Mouse (Mus musculus): ENCODE data around the gene Cbfa2t3. TPM values are rescaled to one million over a fixed set of nuclear protein-coding genes. Genes with fewer than 3 reads are reported as not detected.

The Cbfa2t3 gene
- total and polyA plus RNA-seq, 2 experiments from 2014 or later, result 11.1 to 15.9 TPM

DNA sequence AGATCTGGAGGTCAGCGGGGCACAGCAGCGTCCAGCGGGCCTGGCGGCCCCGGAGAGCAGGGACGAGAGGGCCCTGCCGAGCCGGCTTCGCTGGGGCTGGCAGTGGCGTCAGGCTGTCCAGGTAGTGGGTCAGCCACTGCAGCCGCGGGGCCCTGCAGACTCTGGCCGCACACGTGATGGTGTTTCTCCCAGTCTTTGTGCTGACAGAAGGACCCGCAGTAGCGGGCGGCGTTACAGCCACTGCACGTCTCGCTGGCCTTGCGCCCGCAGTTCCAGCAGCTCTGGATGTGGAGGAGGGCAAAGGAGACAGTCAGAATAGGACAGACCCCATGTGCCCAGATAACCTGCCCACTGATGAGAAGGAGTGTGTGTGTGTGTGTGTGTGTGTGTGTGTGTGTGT lies 68.2 kb downstream of the Cbfa2t3 start:
- Histone ChIP-seq H3K9me3 (ENCODE audit: low read length) (no peaks in the 10 kb centered on the region), H3K4me1 (ENCODE audit: insufficient read depth, low read length) (no peaks in the 10 kb centered on the region), H3K9ac (replicated peaks; ENCODE audit: low read length, poor library complexity, severe bottlenecking) (peak overlapping the region; percentile 44; the same call in 1 of the 2 replicates), H3K27me3 (ENCODE audit: insufficient read depth, low read length) (no peaks in the 10 kb centered on the region), H3K27ac (ENCODE audit: low read depth, low read length) (no peak overlapping the region), H3K36me3 (ENCODE audit: insufficient read depth, low read length) (peaks cover 32% of the 10 kb centered on the region), H3K4me3 (ENCODE audit: low read depth, low read length) (no peak overlapping the region), H3K4me2 (ENCODE audit: low read depth, low read length, poor library complexity, severe bottlenecking) (no peak overlapping the region)
- no peak for DNase-seq (ENCODE audit: low spot score)
- 48% methylated on average over 22 of the region's 22 CpGs for WGBS
- TF ChIP-seq CTCF (IDR thresholded peaks at IDR 0.05), result no peak
- no peak for ATAC-seq (ENCODE audit: low FRiP score)

DNA sequence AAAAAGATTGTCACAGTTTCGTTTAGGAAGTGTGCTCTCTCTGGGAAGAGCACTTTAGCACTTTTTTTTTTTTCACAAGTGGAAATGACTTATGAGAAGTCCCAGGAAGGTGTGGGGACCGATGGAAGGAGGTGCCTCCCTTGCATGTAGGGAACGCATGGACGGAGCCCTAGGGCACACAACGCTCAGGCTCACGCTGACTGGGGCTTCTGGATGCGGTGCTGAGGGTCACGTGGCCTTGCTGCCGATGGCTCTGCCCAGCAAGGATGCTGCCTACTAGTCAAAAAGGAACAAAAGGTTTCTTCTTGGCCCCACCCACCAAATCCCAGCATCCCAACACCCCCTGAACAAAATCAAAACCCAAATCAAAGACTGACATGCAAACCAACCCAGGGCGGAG lies 69.5 kb downstream of the Cbfa2t3 start:
- no peak for DNase-seq (ENCODE audit: low spot score)
- H3K9ac ChIP-seq (replicated peaks; ENCODE audit: low read length, poor library complexity, severe bottlenecking), result 0 out of 2 replicates have a peak overlapping the region, but pooled peaks have one; percentile 13
- H3K9me3 ChIP-seq (ENCODE audit: low read length), result no peaks in the 10 kb centered on the region
- no peak overlapping the region for H3K4me3 ChIP-seq (ENCODE audit: low read depth, low read length)
- 21% methylated on average over 10 of the region's 10 CpGs for WGBS
- H3K36me3 ChIP-seq (ENCODE audit: insufficient read depth, low read length), result peaks cover 19% of the 10 kb centered on the region
- no peak for TF ChIP-seq CTCF (IDR thresholded peaks at IDR 0.05)
- no peaks in the 10 kb centered on the region for H3K27me3 ChIP-seq (ENCODE audit: insufficient read depth, low read length)
- H3K4me1 ChIP-seq (ENCODE audit: insufficient read depth, low read length), result no peaks in the 10 kb centered on the region
- H3K27ac ChIP-seq (ENCODE audit: low read depth, low read length), result no peak overlapping the region
- no peak for ATAC-seq (ENCODE audit: low FRiP score)
- no peak overlapping the region for H3K4me2 ChIP-seq (ENCODE audit: low read depth, low read length, poor library complexity, severe bottlenecking)

DNA sequence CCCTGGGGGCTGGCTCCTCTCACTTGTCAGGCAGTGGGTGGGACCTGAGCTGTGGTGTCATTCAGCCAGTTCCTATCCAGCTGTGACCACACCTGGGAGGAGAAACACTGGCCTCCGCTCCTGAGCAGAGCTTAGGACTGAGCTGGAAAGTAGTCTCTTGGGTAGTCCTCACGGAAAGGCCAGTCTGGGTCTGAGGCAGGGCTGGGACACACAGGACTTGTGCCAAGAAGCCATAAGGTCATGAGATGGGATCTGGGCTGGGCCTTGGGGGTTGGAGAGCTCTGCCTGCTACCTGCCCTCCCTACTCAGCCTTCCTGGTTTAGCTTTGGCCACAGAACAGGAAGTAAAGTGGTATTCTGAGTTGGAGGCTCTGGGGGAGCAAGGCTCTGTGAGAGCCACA lies 72.0 kb downstream of the Cbfa2t3 start:
- Histone ChIP-seq H3K4me2 (ENCODE audit: low read depth, low read length, poor library complexity, severe bottlenecking) (no peak overlapping the region), H3K27me3 (ENCODE audit: insufficient read depth, low read length) (no peaks in the 10 kb centered on the region), H3K4me1 (ENCODE audit: insufficient read depth, low read length) (no peaks in the 10 kb centered on the region), H3K36me3 (ENCODE audit: insufficient read depth, low read length) (peaks cover 3% of the 10 kb centered on the region), H3K4me3 (ENCODE audit: low read depth, low read length) (no peak overlapping the region), H3K9ac (replicated peaks; ENCODE audit: low read length, poor library complexity, severe bottlenecking) (no peak overlapping the region), H3K27ac (ENCODE audit: low read depth, low read length) (no peak overlapping the region), H3K9me3 (ENCODE audit: low read length) (no peaks in the 10 kb centered on the region)
- 83% methylated on average over 2 of the region's 2 CpGs for WGBS
- TF ChIP-seq CTCF (IDR thresholded peaks at IDR 0.05), result no peak
- DNase-seq (ENCODE audit: low spot score) (no peak), ATAC-seq (ENCODE audit: low FRiP score) (no peak)

DNA sequence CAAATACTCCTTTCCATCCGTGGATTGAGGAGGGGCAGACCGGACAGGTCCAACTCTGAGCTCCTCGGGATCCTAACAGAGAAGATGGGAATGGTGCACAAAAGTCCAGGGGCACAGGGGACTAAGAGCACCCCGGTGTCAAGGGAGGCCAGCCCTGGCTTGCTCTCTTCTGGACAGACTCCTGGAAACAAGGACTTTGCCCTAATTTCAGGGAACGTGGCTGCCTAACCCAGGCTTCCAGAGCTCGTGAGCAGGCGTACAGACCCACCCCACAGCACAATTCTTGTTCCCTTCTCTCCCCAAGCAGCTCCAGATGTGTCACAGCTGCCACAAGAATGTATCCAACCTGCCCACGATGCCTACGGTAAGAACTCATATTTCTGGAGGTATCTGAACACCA lies 73.1 kb downstream of the Cbfa2t3 start:
- Histone ChIP-seq H3K27ac (ENCODE audit: low read depth, low read length) (no peak overlapping the region), H3K4me2 (ENCODE audit: low read depth, low read length, poor library complexity, severe bottlenecking) (no peak overlapping the region), H3K9ac (replicated peaks; ENCODE audit: low read length, poor library complexity, severe bottlenecking) (no peak overlapping the region), H3K36me3 (ENCODE audit: insufficient read depth, low read length) (peaks cover 3% of the 10 kb centered on the region), H3K4me3 (ENCODE audit: low read depth, low read length) (no peak overlapping the region), H3K27me3 (ENCODE audit: insufficient read depth, low read length) (no peaks in the 10 kb centered on the region), H3K4me1 (ENCODE audit: insufficient read depth, low read length) (no peaks in the 10 kb centered on the region), H3K9me3 (ENCODE audit: low read length) (no peaks in the 10 kb centered on the region)
- WGBS, result 85% methylated on average over 9 of the region's 9 CpGs
- no peak for TF ChIP-seq CTCF (IDR thresholded peaks at IDR 0.05)
- no peak for ATAC-seq (ENCODE audit: low FRiP score)
- no peak for DNase-seq (ENCODE audit: low spot score)

GRCm38 (mm10) chr8:122624653-122625052 lies 74.3 kb downstream of the Cbfa2t3 start:
- 77% methylated on average over 5 of the region's 5 CpGs for WGBS
- H3K27ac ChIP-seq (ENCODE audit: low read depth, low read length), result no peak overlapping the region
- no peak for ATAC-seq (ENCODE audit: low FRiP score)

GRCm38 (mm10) chr8:122623844-122624642 lies 74.9 kb downstream of the Cbfa2t3 start:
- ATAC-seq (ENCODE audit: low FRiP score) (no peak), DNase-seq (ENCODE audit: low spot score) (no peak)
- no peak for TF ChIP-seq CTCF (IDR thresholded peaks at IDR 0.05)
- no peak overlapping the region for H3K4me3 ChIP-seq (ENCODE audit: low read depth, low read length)
- no peak overlapping the region for H3K9ac ChIP-seq (replicated peaks; ENCODE audit: low read length, poor library complexity, severe bottlenecking)
- no peaks in the 10 kb centered on the region for H3K9me3 ChIP-seq (ENCODE audit: low read length)
- H3K36me3 ChIP-seq (ENCODE audit: insufficient read depth, low read length), result peaks cover 3% of the 10 kb centered on the region; the same call in 1 of the 2 replicates
- WGBS, result 86% methylated on average over 17 of the region's 17 CpGs
- H3K4me1 ChIP-seq (ENCODE audit: insufficient read depth, low read length), result no peaks in the 10 kb centered on the region
- H3K4me2 ChIP-seq (ENCODE audit: low read depth, low read length, poor library complexity, severe bottlenecking), result no peak overlapping the region
- no peak overlapping the region for H3K27ac ChIP-seq (ENCODE audit: low read depth, low read length)
- no peaks in the 10 kb centered on the region for H3K27me3 ChIP-seq (ENCODE audit: insufficient read depth, low read length)

More at GRCm38 (mm10) chr8:122624653-122625052, 74.3 kb downstream of the Cbfa2t3 start:
- no peaks in the 10 kb centered on the region for H3K27me3 ChIP-seq (ENCODE audit: insufficient read depth, low read length)
- H3K36me3 ChIP-seq (ENCODE audit: insufficient read depth, low read length), result peaks cover 3% of the 10 kb centered on the region; the same call in 1 of the 2 replicates
- no peak overlapping the region for H3K4me3 ChIP-seq (ENCODE audit: low read depth, low read length)
- peak; percentile 40 for TF ChIP-seq CTCF (IDR thresholded peaks at IDR 0.05)
- no peaks in the 10 kb centered on the region for H3K9me3 ChIP-seq (ENCODE audit: low read length)
- no peak for DNase-seq (ENCODE audit: low spot score)
- no peak overlapping the region for H3K4me2 ChIP-seq (ENCODE audit: low read depth, low read length, poor library complexity, severe bottlenecking)
- H3K9ac ChIP-seq (replicated peaks; ENCODE audit: low read length, poor library complexity, severe bottlenecking), result no peak overlapping the region
- H3K4me1 ChIP-seq (ENCODE audit: insufficient read depth, low read length), result no peaks in the 10 kb centered on the region
